In the genomic region with DNA sequence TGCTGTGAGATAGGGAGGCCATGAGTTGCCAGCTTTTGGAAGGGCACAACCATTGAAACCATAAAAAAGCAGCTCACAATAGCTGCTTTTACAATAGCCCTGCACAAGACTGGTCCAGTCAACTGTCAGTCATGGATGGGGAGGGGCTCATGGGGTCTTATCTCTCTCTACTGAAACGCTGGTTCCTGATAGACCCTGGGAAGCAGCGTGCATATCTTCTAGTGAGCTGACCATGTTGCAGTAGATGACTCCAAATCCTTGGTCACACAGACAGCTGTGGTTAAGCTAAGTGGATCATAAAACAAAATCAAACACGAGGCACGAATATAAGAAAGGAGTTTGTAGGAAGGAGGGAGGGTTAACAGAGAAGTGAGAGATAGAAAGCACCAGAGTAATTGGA, we compare ENCODE assay signal across 19 mouse cellular contexts.
DNase-seq lines count a peak whose midpoint lies in the region; ATAC-seq and TF ChIP-seq lines count a peak whose summit lies in the region.
"Had no signal": no experiment of that assay in that cellular context is flagged by ENCODE, and none has a peak within 500 bp of the region (broad histone marks: within the 10 kb centered on the region; RNA-seq: fewer than 3 reads in every experiment).

No protein-coding gene starts in this region.

- TF ChIP-seq POLR2A in MEL (IDR thresholded peaks at IDR 0.05; ENCODE audit: control insufficient read depth in 1 of 2, insufficient read depth in 1 of 2, low read depth in 1 of 2, low read length in 2 of 2, poor library complexity in 1 of 2) = no peak
- no peak for TF ChIP-seq POLR2A in lung, adult 2 months (IDR thresholded peaks at IDR 0.05; ENCODE audit: borderline replicate concordance, extremely low read depth, low read depth, low read length)

- peak; percentile 59 to 75 for TF ChIP-seq EP300 in MEL (IDR thresholded peaks at IDR 0.05; ENCODE audit: low read depth in 1 of 2, low read length in 2 of 2)

- peaks cover 5% of the 10 kb centered on the region for H3K4me1 ChIP-seq in heart, embryonic 15.5 days (replicated peaks)
- peaks cover 12 to 18% of the 10 kb centered on the region in 2 experiments for H3K4me1 ChIP-seq in MEL (ENCODE audit: control insufficient read depth in 1 of 2, insufficient read depth in 2 of 2, low read length in 2 of 2)
- H3K4me1 ChIP-seq in liver, embryonic 11.5 days (replicated peaks; ENCODE audit: control insufficient read depth, insufficient read depth, low read length) = no peaks in the 10 kb centered on the region
- no peaks in the 10 kb centered on the region for H3K4me1 ChIP-seq in forebrain, embryonic 11.5 days (replicated peaks; ENCODE audit: control insufficient read depth, insufficient read depth, low read length)
- no peaks in the 10 kb centered on the region for H3K4me1 ChIP-seq in lung, adult 2 months (ENCODE audit: control insufficient read depth, insufficient read depth, low read length)
- H3K4me1 ChIP-seq: embryonic facial prominence, embryonic 10.5 days had no signal

- intact Hi-C loops in heart, postnatal 14 days (cut with DNase I) = no loop called here

- H3K4me2 ChIP-seq in heart, embryonic 15.5 days = peak overlapping the region; percentile 34; the same call in 1 of the 2 replicates
- H3K4me2 ChIP-seq in liver, embryonic 11.5 days = no peak overlapping the region
- H3K4me2 ChIP-seq in forebrain, embryonic 11.5 days (ENCODE audit: low read depth, low read length, severe bottlenecking) = no peak overlapping the region
- H3K4me2 ChIP-seq: hindbrain, embryonic 12.5 days; midbrain, embryonic 11.5 days had no signal

- H3K36me3 ChIP-seq in heart, embryonic 15.5 days = no peaks in the 10 kb centered on the region
- peaks cover 0 to 21% of the 10 kb centered on the region in 2 experiments; a peak in 2 of 4 replicates for H3K36me3 ChIP-seq in MEL (ENCODE audit: control insufficient read depth in 1 of 2, insufficient read depth in 2 of 2, low read length in 2 of 2)
- no peaks in the 10 kb centered on the region for H3K36me3 ChIP-seq in liver, embryonic 11.5 days (ENCODE audit: control insufficient read depth, insufficient read depth, low read length)
- no peaks in the 10 kb centered on the region for H3K36me3 ChIP-seq in forebrain, embryonic 11.5 days (ENCODE audit: control insufficient read depth, insufficient read depth, low read length)
- H3K36me3 ChIP-seq: embryonic facial prominence, embryonic 10.5 days; hindbrain, embryonic 12.5 days had no signal

- no peaks in the 10 kb centered on the region for H3K9me3 ChIP-seq in heart, embryonic 15.5 days (replicated peaks)
- H3K9me3 ChIP-seq in MEL (replicated peaks; ENCODE audit: insufficient read depth, low read length) = no peaks in the 10 kb centered on the region
- no peaks in the 10 kb centered on the region for H3K9me3 ChIP-seq in liver, embryonic 11.5 days (ENCODE audit: control insufficient read depth, low read length)
- H3K9me3 ChIP-seq in forebrain, embryonic 11.5 days (ENCODE audit: control insufficient read depth, low read length) = no peaks in the 10 kb centered on the region
- H3K9me3 ChIP-seq: embryonic facial prominence, embryonic 10.5 days had no signal

- H3K9ac ChIP-seq in heart, embryonic 15.5 days = no peak overlapping the region
- H3K9ac ChIP-seq in MEL (ENCODE audit: control insufficient read depth, low read depth, low read length, poor library complexity, severe bottlenecking) = 0 out of 2 replicates have a peak overlapping the region, but pooled peaks have one; percentile 28
- no peak overlapping the region for H3K9ac ChIP-seq in liver, embryonic 11.5 days (ENCODE audit: low read depth, low read length)
- no peak overlapping the region for H3K9ac ChIP-seq in forebrain, embryonic 11.5 days (ENCODE audit: low read length)
- H3K9ac ChIP-seq: hindbrain, embryonic 12.5 days had no signal

- no peak for ATAC-seq in heart, embryonic 15.5 days (replicated peaks; ENCODE audit: insufficient number of reproducible peaks, insufficient read depth, low FRiP score, low read depth)
- peak; percentile 65; the same call in 1 of the 2 replicates for ATAC-seq in liver, embryonic 11.5 days (replicated peaks; ENCODE audit: low FRiP score)
- peak; percentile 73 for ATAC-seq in megakaryocyte progenitor cell, adult 5-6 weeks (replicated peaks; ENCODE audit: poor library complexity)
- ATAC-seq in forebrain, embryonic 11.5 days (replicated peaks; ENCODE audit: low FRiP score) = no peak
- ATAC-seq: forebrain, embryonic 16.5 days; inflammation-experienced regulatory T-cells, adult 6 months had no signal

- TF ChIP-seq CTCF in MEL (IDR thresholded peaks at IDR 0.05 in 2 of 3, conservative IDR thresholded peaks at IDR 0.05 in 1 of 3; ENCODE audit: control insufficient read depth in 1 of 3, insufficient read depth in 1 of 3, low read depth in 2 of 3, low read length in 3 of 3, poor library complexity in 1 of 3, severe bottlenecking in 1 of 3) = no peak
- TF ChIP-seq CTCF in lung, adult 2 months (IDR thresholded peaks at IDR 0.05; ENCODE audit: insufficient read depth, low read length) = no peak

- H3K4me3 ChIP-seq in heart, embryonic 15.5 days = no peak overlapping the region
- H3K4me3 ChIP-seq in MEL (ENCODE audit: control insufficient read depth in 1 of 2, insufficient read depth in 1 of 2, low read depth in 2 of 2, low read length in 2 of 2) = peak overlapping the region; percentile 27 to 28; a peak in 3 of 4 replicates
- H3K4me3 ChIP-seq in liver, embryonic 11.5 days (ENCODE audit: low read depth, low read length) = no peak overlapping the region
- no peak overlapping the region for H3K4me3 ChIP-seq in forebrain, embryonic 11.5 days (ENCODE audit: low read depth, low read length)
- H3K4me3 ChIP-seq in lung, adult 2 months (replicated peaks; ENCODE audit: extremely low read depth, low read depth, low read length) = no peak overlapping the region
- H3K4me3 ChIP-seq: embryonic facial prominence, embryonic 10.5 days; hindbrain, embryonic 12.5 days; left cerebral cortex, adult 2 months had no signal

- TF ChIP-seq RAD21 in MEL (IDR thresholded peaks at IDR 0.05; ENCODE audit: low read depth, low read length) = no peak

- 44% methylated on average over 4 of the region's 4 CpGs for WGBS in heart, embryonic 15.5 days
- WGBS in liver, embryonic 11.5 days = 32% methylated on average over 4 of the region's 4 CpGs
- WGBS in forebrain, embryonic 11.5 days = 80% methylated on average over 4 of the region's 4 CpGs
- 71% methylated on average over 4 of the region's 4 CpGs for WGBS in lung, adult 2 months

- no peak for DNase-seq in heart, postnatal 14 days
- peak; percentile 87 for DNase-seq in MEL (ENCODE audit: low read depth, low spot score)
- no peak for DNase-seq in liver, embryonic 11.5 days (ENCODE audit: low spot score)
- no peak for DNase-seq in forebrain, embryonic 11.5 days (ENCODE audit: low spot score)
- no peak for DNase-seq in lung, adult 2 months
- DNase-seq: adrenal gland, postnatal 10 days; cerebellum, adult 9-10 months; gastrocnemius, postnatal 10 days; lung, postnatal 4 days; right cerebral cortex, postnatal 14 days; spleen, adult 18-20 months had no signal

- no peaks in the 10 kb centered on the region for H3K27me3 ChIP-seq in heart, embryonic 15.5 days
- H3K27me3 ChIP-seq in MEL (ENCODE audit: control insufficient read depth in 1 of 2, insufficient read depth in 2 of 2, low read length in 2 of 2) = no peaks in the 10 kb centered on the region
- no peaks in the 10 kb centered on the region for H3K27me3 ChIP-seq in liver, embryonic 11.5 days (replicated peaks; ENCODE audit: control insufficient read depth, insufficient read depth, low read length)
- H3K27me3 ChIP-seq in forebrain, embryonic 11.5 days (ENCODE audit: control insufficient read depth, insufficient read depth, low read length) = no peaks in the 10 kb centered on the region
- H3K27me3 ChIP-seq: hindbrain, embryonic 12.5 days had no signal

- H3K79me2 ChIP-seq in MEL (ENCODE audit: control insufficient read depth, insufficient read depth, low read length, poor library complexity) = no peaks in the 10 kb centered on the region

- no peak overlapping the region for H3K27ac ChIP-seq in heart, embryonic 15.5 days
- peak overlapping the region; percentile 38; the same call in 1 of the 2 replicates for H3K27ac ChIP-seq in MEL (ENCODE audit: control insufficient read depth, low read depth, low read length)
- H3K27ac ChIP-seq in liver, embryonic 11.5 days (ENCODE audit: low read depth, low read length) = no peak overlapping the region
- H3K27ac ChIP-seq in forebrain, embryonic 11.5 days (ENCODE audit: low read depth, low read length) = no peak overlapping the region
- H3K27ac ChIP-seq: embryonic facial prominence, embryonic 10.5 days; hindbrain, embryonic 12.5 days had no signal

TF ChIP-seq in MEL, 35 proteins besides CTCF, POLR2A, EP300 and RAD21:
- TF ChIP-seq TCF12 (IDR thresholded peaks at IDR 0.05; ENCODE audit: low read depth, low read length) = peak; percentile 70
- no peak for TF ChIP-seq USF2 (IDR thresholded peaks at IDR 0.05; ENCODE audit: borderline replicate concordance in 1 of 2, insufficient read depth in 1 of 2, low read depth in 1 of 2, low read length in 2 of 2)
- TF ChIP-seq RCOR1 (IDR thresholded peaks at IDR 0.05; ENCODE audit: low read depth, low read length) = 0 out of 2 replicates have a peak, but pooled peaks have one; percentile 56
- 0 out of 2 replicates have a peak, but pooled peaks have one; percentile 34 for TF ChIP-seq BHLHE40 (IDR thresholded peaks at IDR 0.05; ENCODE audit: borderline replicate concordance, low read depth, low read length)
- peak; percentile 55 for TF ChIP-seq MAX (IDR thresholded peaks at IDR 0.05; ENCODE audit: low read length)
- TF ChIP-seq SIN3A (IDR thresholded peaks at IDR 0.05; ENCODE audit: low read length) = peak; percentile 47; the same call in 1 of the 2 replicates
- no peak for TF ChIP-seq HCFC1 (IDR thresholded peaks at IDR 0.05; ENCODE audit: low read depth, low read length)
- peak; percentile 91 for TF ChIP-seq GATA1 (IDR thresholded peaks at IDR 0.05; ENCODE audit: low read depth, low read length)
- TF ChIP-seq MYC (IDR thresholded peaks at IDR 0.05; ENCODE audit: low read depth, low read length) = peak; percentile 81
- peak; percentile 16; the same call in 1 of the 2 replicates for TF ChIP-seq TAL1 (IDR thresholded peaks at IDR 0.05; ENCODE audit: low read length)
- no peak for TF ChIP-seq MAFK (IDR thresholded peaks at IDR 0.05; ENCODE audit: borderline replicate concordance, low read depth, low read length)
- TF ChIP-seq UBTF (IDR thresholded peaks at IDR 0.05; ENCODE audit: borderline replicate concordance, insufficient read depth, low read depth, low read length) = no peak
- TF ChIP-seq ETS1 (IDR thresholded peaks at IDR 0.05; ENCODE audit: low read depth, low read length) = peak; percentile 66
- no peak for TF ChIP-seq POLR2AphosphoS2 (IDR thresholded peaks at IDR 0.05; ENCODE audit: low read length)
- no peak for TF ChIP-seq MYB (IDR thresholded peaks at IDR 0.05; ENCODE audit: low read depth, low read length)

Comparison
In these comparisons a context has a peak if more than half of its experiments do, and no peak if none do; other contexts are left out.
1. ATAC-seq: peak in liver, embryonic 11.5 days (single experiment) and megakaryocyte progenitor cell, adult 5-6 weeks (single experiment); none in heart, embryonic 15.5 days (single experiment) and forebrain, embryonic 11.5 days (single experiment).
2. H3K4me3 ChIP-seq: peak in MEL (2 of 2); none in heart, embryonic 15.5 days (single experiment), liver, embryonic 11.5 days (single experiment), forebrain, embryonic 11.5 days (single experiment) and lung, adult 2 months (single experiment).